Mouse (Mus musculus) forebrain, embryonic 14.5 days (tissue): ENCODE measurements around the gene Frmpd2. TPM values are rescaled to one million over a fixed set of nuclear protein-coding genes. Genes with fewer than 3 reads are reported as not detected.

Experiments
- ATAC-seq: fragments of 200-750 bp; cut with Nextera tagmentation; 2 replicates; pipeline ENCODE4 v1.8.0; 2017; ENCODE audit warnings: mild to moderate bottlenecking, moderate library complexity
- DNase-seq: peaks from one replicate; pipeline ENCODE4 v3.0.0-alpha.2; 2015; ENCODE audit warnings: low spot score
- H3K27ac ChIP-seq: fragments of 300-500 bp; sonication (generic); 2 replicates; pipeline ENCODE4 v1.5.1; 2014; ENCODE audit warnings: low read depth, mild to moderate bottlenecking, control low read depth, low read length, moderate library complexity
- H3K27me3 ChIP-seq: fragments of 300-500 bp; sonication (generic); replicated peaks from 2 replicates; pipeline ENCODE4 v1.6.1; 2014; ENCODE audit warnings: low read length, control low read depth, mixed read lengths; ENCODE audit not compliant: control insufficient read depth, insufficient read depth
- H3K36me3 ChIP-seq: fragments of 300-500 bp; sonication (generic); 2 replicates; pipeline ENCODE4 v1.6.1; 2014; ENCODE audit warnings: low read length, control low read depth; ENCODE audit not compliant: control insufficient read depth, insufficient read depth
- H3K4me1 ChIP-seq: fragments of 300-500 bp; sonication (generic); 2 replicates; pipeline ENCODE4 v1.6.1; 2014; ENCODE audit warnings: antibody characterized with exemption, low read length, control low read depth; ENCODE audit not compliant: control insufficient read depth, insufficient read depth
- H3K4me2 ChIP-seq: fragments of 300-500 bp; sonication (generic); 2 replicates; pipeline ENCODE4 v1.6.1; 2014; ENCODE audit warnings: mild to moderate bottlenecking, control low read depth, low read length
- H3K4me3 ChIP-seq: fragments of 300-500 bp; sonication (generic); 2 replicates; pipeline ENCODE4 v1.5.1; 2014; ENCODE audit warnings: low read depth, low read length, control low read depth
- H3K9ac ChIP-seq: fragments of 300-500 bp; sonication (generic); 2 replicates; pipeline ENCODE4 v1.6.1; 2014; ENCODE audit warnings: mild to moderate bottlenecking, low read length, control low read depth, moderate library complexity
- H3K9me3 ChIP-seq: fragments of 300-500 bp; sonication (generic); replicated peaks from 2 replicates; pipeline ENCODE4 v1.6.1; 2016; ENCODE audit warnings: low read length, control low read depth, mixed read lengths; ENCODE audit not compliant: control insufficient read depth
- WGBS: fragments of 180-500 bp; shearing (Covaris S2); extraction: QIAGEN DNeasy Blood & Tissue Kit; methylation state at CpG from one replicate; pipeline ENCODE4 v1.1.7; 2014; 5-methylcytosine and 5-hydroxymethylcytosine counted together
- polyA plus RNA-seq: library from polyadenylated mRNA; unstranded; fragments of >200 nt; fragmentation: Nextera tagmentation; extraction: Ambion mirVana; gene quantifications from 2 replicates; pipeline ENCODE4 v1.2.1, GENCODE M21; 2014

Gene Frmpd2
- polyA plus RNA-seq, 1 experiment from 2014 or later, result 0.03 TPM

DNA sequence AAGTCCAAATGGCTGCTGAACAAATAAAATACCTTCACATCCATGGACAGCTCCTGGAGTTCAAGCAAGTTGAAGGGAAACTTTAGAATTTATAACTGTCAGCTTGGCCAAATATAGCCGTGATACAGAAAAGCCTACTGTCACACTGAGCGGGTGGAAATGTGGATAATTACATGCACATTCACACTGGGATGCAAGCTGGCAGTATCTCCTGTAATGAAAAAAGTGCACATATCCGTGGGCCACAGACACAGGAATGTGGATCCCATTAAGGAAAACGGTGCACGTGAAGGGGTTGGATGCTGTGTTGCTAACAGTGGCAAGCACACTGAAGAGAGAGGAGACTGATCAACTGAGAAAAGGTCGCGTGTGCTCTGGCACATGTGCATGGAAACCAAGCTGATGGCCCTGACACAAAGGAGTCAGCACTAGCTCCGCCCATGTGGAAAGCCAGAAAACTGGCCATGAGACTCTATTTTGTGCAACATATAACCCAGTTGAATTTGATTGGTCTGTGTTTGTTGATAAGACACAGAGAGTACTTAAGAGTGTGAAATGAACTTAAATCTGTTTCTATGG, 74.2 kb downstream of the Frmpd2 start:
- H3K4me1 ChIP-seq, result peaks cover 7% of the 10 kb centered on the region; the same call in 1 of the 2 replicates
- H3K9me3 ChIP-seq, result no peaks in the 10 kb centered on the region
- no peak overlapping the region for H3K27ac ChIP-seq
- no peaks in the 10 kb centered on the region for H3K27me3 ChIP-seq
- no peak overlapping the region for H3K4me2 ChIP-seq
- no peak overlapping the region for H3K4me3 ChIP-seq
- H3K9ac ChIP-seq, result no peak overlapping the region
- ATAC-seq, result no peak
- H3K36me3 ChIP-seq, result no peaks in the 10 kb centered on the region
- DNase-seq, result no peak
- WGBS, result 76% methylated on average over 8 of the region's 8 CpGs

DNA sequence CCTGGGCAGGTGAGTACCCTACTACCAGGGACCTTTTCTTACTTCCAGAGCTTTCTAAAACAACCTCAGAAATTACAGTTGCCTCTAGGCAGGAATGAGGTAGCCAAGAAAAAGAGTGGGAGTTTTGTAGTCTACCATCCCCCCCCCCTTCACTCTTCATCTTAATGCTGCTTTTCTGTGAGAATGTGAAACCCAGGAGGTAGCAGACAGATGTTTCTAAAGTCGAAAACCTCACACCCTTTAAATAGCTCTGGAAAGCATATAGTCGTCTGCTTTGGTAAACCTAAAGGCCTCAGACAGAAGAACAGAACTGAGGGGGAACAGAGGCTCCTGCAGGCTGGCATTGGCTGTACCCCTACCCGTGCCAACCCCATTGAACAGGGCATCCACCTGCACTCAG, 77.2 kb downstream of the Frmpd2 start:
- WGBS, result 77% methylated on average over 3 of the region's 3 CpGs
- 0 out of 2 replicates have a peak, but pooled peaks have one; percentile 15 for ATAC-seq
- no peaks in the 10 kb centered on the region for H3K36me3 ChIP-seq

GRCm38 (mm10) chr14:33549856-33550255, 78.4 kb downstream of the Frmpd2 start:
- 73% methylated on average over 6 of the region's 6 CpGs for WGBS

More for the DNA sequence above, 77.2 kb downstream of the Frmpd2 start:
- Histone ChIP-seq H3K4me1 (peaks cover 7% of the 10 kb centered on the region; the same call in 1 of the 2 replicates), H3K27me3 (no peaks in the 10 kb centered on the region), H3K9ac (no peak overlapping the region), H3K4me2 (no peak overlapping the region), H3K4me3 (no peak overlapping the region), H3K9me3 (no peaks in the 10 kb centered on the region), H3K27ac (no peak overlapping the region)
- no peak for DNase-seq

DNA sequence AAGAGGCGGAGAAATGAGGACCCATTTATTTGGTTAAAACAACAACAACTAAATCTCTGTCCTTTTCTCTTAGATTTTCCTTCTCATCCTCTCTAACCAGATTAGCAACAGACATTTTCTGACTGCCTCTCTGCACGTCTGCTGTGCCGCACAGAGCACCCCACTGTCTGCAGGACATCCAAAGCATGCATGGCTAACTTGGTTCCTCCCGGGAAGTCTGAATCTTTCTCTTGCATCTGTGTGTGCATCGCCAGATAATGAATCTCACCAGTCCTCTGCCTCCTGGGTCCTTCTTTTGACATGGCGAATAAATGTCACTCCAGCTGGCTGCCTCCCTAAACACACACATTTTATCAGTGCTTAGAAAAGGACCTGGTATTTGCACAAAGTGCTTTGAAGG, 99.2 kb downstream of the Frmpd2 start:
- H3K27ac ChIP-seq, result no peak overlapping the region
- H3K4me3 ChIP-seq, result no peak overlapping the region
- H3K9ac ChIP-seq, result no peak overlapping the region; the same call in 1 of the 2 replicates
- H3K9me3 ChIP-seq, result no peaks in the 10 kb centered on the region
- H3K4me1 ChIP-seq, result peaks cover 4% of the 10 kb centered on the region; the same call in 1 of the 2 replicates
- H3K36me3 ChIP-seq, result no peaks in the 10 kb centered on the region
- H3K27me3 ChIP-seq, result no peaks in the 10 kb centered on the region
- DNase-seq, result peak; percentile 37
- H3K4me2 ChIP-seq, result no peak overlapping the region
- peak; percentile 57; the same call in 1 of the 2 replicates for ATAC-seq
- WGBS, result 26% methylated on average over 6 of the region's 6 CpGs

More at GRCm38 (mm10) chr14:33549856-33550255, 78.4 kb downstream of the Frmpd2 start:
- H3K36me3 ChIP-seq, result no peaks in the 10 kb centered on the region
- no peaks in the 10 kb centered on the region for H3K9me3 ChIP-seq
- H3K4me2 ChIP-seq, result no peak overlapping the region
- peak; percentile 71 for DNase-seq
- peaks cover 7% of the 10 kb centered on the region; the same call in 1 of the 2 replicates for H3K4me1 ChIP-seq
- no peak overlapping the region for H3K4me3 ChIP-seq
- H3K27ac ChIP-seq, result no peak overlapping the region
- ATAC-seq, result peak; percentile 89; the same call in 1 of the 2 replicates
- H3K9ac ChIP-seq, result no peak overlapping the region
- H3K27me3 ChIP-seq, result no peaks in the 10 kb centered on the region

DNA sequence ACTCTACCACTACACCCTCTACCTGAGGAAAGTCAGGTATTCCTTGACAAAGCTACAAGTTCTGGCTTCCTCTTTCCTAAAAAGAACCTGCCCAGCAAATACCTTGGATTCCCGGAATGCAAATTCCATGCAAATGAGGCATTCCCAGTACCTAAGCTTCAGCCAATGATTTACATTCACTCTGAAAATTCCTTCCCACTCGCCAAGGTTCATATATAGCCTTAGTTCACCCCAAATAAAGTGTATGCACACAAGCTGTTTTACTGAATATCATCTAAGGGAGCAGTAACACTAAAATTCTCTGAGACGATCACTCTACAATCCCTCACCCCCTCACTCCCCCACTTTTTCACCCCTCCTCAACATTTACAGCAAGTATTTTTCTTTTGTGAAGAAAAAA, 102.1 kb downstream of the Frmpd2 start:
- Histone ChIP-seq H3K9ac (no peak overlapping the region), H3K36me3 (no peaks in the 10 kb centered on the region), H3K27me3 (no peaks in the 10 kb centered on the region), H3K4me2 (no peak overlapping the region), H3K27ac (no peak overlapping the region), H3K4me3 (no peak overlapping the region), H3K4me1 (peaks cover 4% of the 10 kb centered on the region; the same call in 1 of the 2 replicates), H3K9me3 (no peaks in the 10 kb centered on the region)
- 73% methylated on average over 3 of the region's 3 CpGs for WGBS
- DNase-seq (no peak), ATAC-seq (no peak)

GRCm38 (mm10) chr14:33579771-33580484, 108.4 kb downstream of the Frmpd2 start:
- ATAC-seq (no peak), DNase-seq (no peak)
- Histone ChIP-seq H3K27ac (no peak overlapping the region), H3K4me3 (no peak overlapping the region), H3K9ac (no peak overlapping the region), H3K4me1 (no peaks in the 10 kb centered on the region), H3K9me3 (no peaks in the 10 kb centered on the region), H3K36me3 (no peaks in the 10 kb centered on the region), H3K27me3 (no peaks in the 10 kb centered on the region), H3K4me2 (no peak overlapping the region)
- WGBS, result 73% methylated on average over 7 of the region's 7 CpGs

DNA sequence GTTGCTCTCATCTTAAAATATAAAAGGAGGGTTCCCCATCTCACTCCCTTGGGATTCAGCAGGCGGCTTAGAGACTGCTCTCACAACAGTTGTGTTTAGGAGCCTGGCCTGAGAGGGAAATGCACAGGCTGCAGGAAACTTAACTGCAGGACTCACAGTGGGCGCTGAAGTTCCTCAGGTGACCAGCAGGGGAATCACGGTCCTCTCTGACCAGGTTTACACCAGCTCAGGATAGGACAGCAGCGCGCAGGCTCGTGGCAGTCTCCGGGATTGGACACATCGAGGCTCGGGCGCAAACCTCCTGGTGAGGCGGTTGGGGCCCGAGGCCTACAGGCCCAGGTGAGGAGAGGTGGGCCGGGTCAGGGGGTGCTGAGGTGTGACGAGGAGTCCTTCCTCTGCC, 117.5 kb downstream of the Frmpd2 start, which contains the start of gene Ptpn20:
Gene Ptpn20, plus strand, starts transcription at position 257 of the 400 bp plus-strand sequence.
- Histone ChIP-seq H3K4me3 (no peak within 1 kb of the TSS), H3K27me3 (no peaks in the 10 kb centered on the region), H3K4me1 (no peaks in the 10 kb centered on the region), H3K9ac (no peak within 1 kb of the TSS), H3K27ac (no peak within 1 kb of the TSS), H3K36me3 (no peaks in the 10 kb centered on the region), H3K9me3 (no peaks in the 10 kb centered on the region), H3K4me2 (no peak within 1 kb of the TSS)
- WGBS, result 67% methylated on average over 14 of the region's 14 CpGs
- ATAC-seq (no peak), DNase-seq (no peak)

DNA sequence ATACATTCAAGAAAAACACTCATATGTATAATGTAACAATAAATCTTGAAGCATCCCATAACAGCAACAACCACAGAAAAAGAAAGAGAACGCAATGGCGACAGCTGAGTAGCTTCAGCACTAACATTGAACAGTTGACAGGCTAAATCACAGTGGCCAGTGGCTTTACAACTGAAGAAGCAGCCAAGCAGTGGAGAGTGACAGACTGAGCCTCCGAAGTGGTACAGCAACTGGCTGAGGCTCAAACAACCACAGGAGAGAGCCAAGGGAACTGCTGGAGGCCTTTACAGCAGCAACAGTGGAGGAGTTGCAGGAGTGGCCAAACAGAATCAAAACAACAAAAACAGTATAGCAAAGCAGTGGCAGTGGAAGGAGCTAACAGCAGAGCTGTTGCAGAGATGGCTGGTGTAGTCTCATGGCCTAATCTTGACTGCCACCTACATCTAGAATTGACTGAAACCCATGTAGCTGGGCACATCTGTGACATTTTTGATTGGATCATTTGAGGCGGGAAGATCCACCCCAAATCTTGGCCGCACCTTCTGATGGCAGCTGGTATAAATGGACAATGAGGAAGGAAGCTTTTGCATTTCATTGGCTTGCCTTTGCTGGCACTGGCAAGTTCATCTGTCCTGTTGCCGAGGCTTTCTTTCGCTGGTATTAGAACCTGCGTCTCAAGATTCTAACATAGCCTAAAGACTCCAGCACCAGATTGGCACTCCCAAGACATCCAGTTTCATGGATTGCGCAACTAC, 127.1 kb downstream of the Frmpd2 start:
- 90% methylated on average over 9 of the region's 9 CpGs for WGBS
- Histone ChIP-seq H3K4me1 (no peaks in the 10 kb centered on the region), H3K36me3 (no peaks in the 10 kb centered on the region), H3K9ac (no peak overlapping the region), H3K4me3 (no peak overlapping the region), H3K27me3 (no peaks in the 10 kb centered on the region), H3K27ac (no peak overlapping the region), H3K4me2 (no peak overlapping the region), H3K9me3 (no peaks in the 10 kb centered on the region)
- ATAC-seq, result no peak
- DNase-seq, result no peak
